Mouse (Mus musculus) intestine, embryonic 14.5 days (tissue): ENCODE measurements around the gene Top2a. TPM values are rescaled to one million over a fixed set of nuclear protein-coding genes. Genes with fewer than 3 reads are reported as not detected.

Source experiments
- ATAC-seq: fragments of 200-750 bp; cut with Nextera tagmentation; replicated peaks from 2 replicates; pipeline ENCODE4 v1.8.0; 2017; ENCODE audit warnings: low read depth, moderate number of reproducible peaks, moderate TSS enrichment, moderate library complexity; ENCODE audit not compliant: low FRiP score, low TSS enrichment
- DNase-seq: peaks from one replicate; pipeline ENCODE4 v3.0.0-alpha.2; 2018; ENCODE audit warnings: low spot score
- H3K27ac ChIP-seq: fragments of 300-500 bp; sonication (generic); 2 replicates; pipeline ENCODE4 v1.5.1; 2014; ENCODE audit warnings: low read depth, mild to moderate bottlenecking, control low read depth
- H3K27me3 ChIP-seq: fragments of 300-500 bp; sonication (generic); replicated peaks from 2 replicates; pipeline ENCODE4 v1.6.1; 2014; ENCODE audit warnings: low read length, control low read depth; ENCODE audit not compliant: control insufficient read depth, insufficient read depth
- H3K36me3 ChIP-seq: fragments of 300-500 bp; sonication (generic); 2 replicates; pipeline ENCODE4 v1.6.1; 2014; ENCODE audit warnings: low read length, control low read depth; ENCODE audit not compliant: control insufficient read depth, insufficient read depth
- H3K4me1 ChIP-seq: fragments of 300-500 bp; sonication (generic); replicated peaks from 2 replicates; pipeline ENCODE4 v1.6.1; 2014; ENCODE audit warnings: low read length, control low read depth, mixed read lengths; ENCODE audit not compliant: control insufficient read depth, insufficient read depth
- H3K4me2 ChIP-seq: fragments of 300-500 bp; sonication (generic); 2 replicates; pipeline ENCODE4 v1.6.1; 2014; ENCODE audit warnings: low read length
- H3K4me3 ChIP-seq: fragments of 300-500 bp; sonication (generic); 2 replicates; pipeline ENCODE4 v1.5.1; 2014; ENCODE audit warnings: low read depth, low read length, control low read depth, mixed read lengths
- H3K9ac ChIP-seq: fragments of 300-500 bp; sonication (generic); 2 replicates; pipeline ENCODE4 v1.6.1; 2014; ENCODE audit warnings: mild to moderate bottlenecking, low read length
- H3K9me3 ChIP-seq: fragments of 300-500 bp; sonication (generic); 2 replicates; pipeline ENCODE4 v1.6.1; 2016; ENCODE audit warnings: low read length, control low read depth; ENCODE audit not compliant: control insufficient read depth
- WGBS: fragments of 180-500 bp; shearing (Covaris S2); extraction: QIAGEN DNeasy Blood & Tissue Kit; methylation state at CpG from one replicate; pipeline ENCODE4 v1.1.7; 2014; 5-methylcytosine and 5-hydroxymethylcytosine counted together
- polyA plus RNA-seq: library from polyadenylated mRNA; unstranded; fragments of >200 nt; fragmentation: Nextera tagmentation; extraction: Ambion mirVana; gene quantifications from 2 replicates; pipeline ENCODE4 v1.2.1, GENCODE M21; 2014

Gene Top2a
- 248 and 272 TPM in 2 replicates for polyA plus RNA-seq

GRCm38 (mm10) chr11:99023500-99024467, at the start of gene Top2a:
Gene Top2a (minus strand): TSS chr11:99024189.
- H3K9me3 ChIP-seq, result no peaks in the 10 kb centered on the region
- no peaks in the 10 kb centered on the region for H3K27me3 ChIP-seq
- peaks cover 36% of the 10 kb centered on the region for H3K36me3 ChIP-seq
- peak within 1 kb of the TSS; percentile 51; the same call in 1 of the 2 replicates for H3K27ac ChIP-seq
- DNase-seq, result peak; percentile 100
- under 1% methylated on average over 54 of the region's 54 CpGs for WGBS
- ATAC-seq, result peak; percentile 94
- H3K4me1 ChIP-seq, result peaks cover 13% of the 10 kb centered on the region
- peak within 1 kb of the TSS; percentile 72 for H3K4me2 ChIP-seq
- H3K9ac ChIP-seq, result peak within 1 kb of the TSS; percentile 83
- H3K4me3 ChIP-seq, result peak within 1 kb of the TSS; percentile 70

GRCm38 (mm10) chr11:99073781-99074180, 49.8 kb upstream of the Top2a start:
- H3K9me3 ChIP-seq, result no peaks in the 10 kb centered on the region
- no peak for DNase-seq
- no peak overlapping the region for H3K27ac ChIP-seq
- no peak overlapping the region for H3K9ac ChIP-seq
- no peak overlapping the region for H3K4me2 ChIP-seq
- no peaks in the 10 kb centered on the region for H3K36me3 ChIP-seq
- no peak for ATAC-seq
- H3K27me3 ChIP-seq, result no peaks in the 10 kb centered on the region
- H3K4me1 ChIP-seq, result peaks cover 28% of the 10 kb centered on the region
- WGBS, result 70% methylated on average over 5 of the region's 5 CpGs
- no peak overlapping the region for H3K4me3 ChIP-seq

- Histone ChIP-seq H3K9ac (no peak overlapping the region; the same call in 1 of the 2 replicates), H3K4me3 (no peak overlapping the region), H3K4me2 (no peak overlapping the region), H3K27me3 (no peaks in the 10 kb centered on the region), H3K27ac (peak overlapping the region; percentile 6; the same call in 1 of the 2 replicates), H3K9me3 (no peaks in the 10 kb centered on the region), H3K36me3 (no peaks in the 10 kb centered on the region), H3K4me1 (peaks cover 22% of the 10 kb centered on the region)
- DNase-seq, result no peak
- WGBS, result 10% methylated on average over 6 of the region's 6 CpGs
- peak; percentile 37; the same call in 1 of the 2 replicates for ATAC-seq
These were observed 47.9 kb upstream of the Top2a start for GRCm38 (mm10) chr11:99071866-99072265.

GRCm38 (mm10) chr11:99068455-99068854, 44.5 kb upstream of the Top2a start:
- Histone ChIP-seq H3K36me3 (no peaks in the 10 kb centered on the region), H3K4me1 (peaks cover 18% of the 10 kb centered on the region), H3K27me3 (no peaks in the 10 kb centered on the region), H3K4me2 (no peak overlapping the region), H3K27ac (no peak overlapping the region), H3K9me3 (no peaks in the 10 kb centered on the region), H3K9ac (no peak overlapping the region), H3K4me3 (no peak overlapping the region)
- DNase-seq (no peak), ATAC-seq (no peak)
- 88% methylated on average over 5 of the region's 5 CpGs for WGBS

GRCm38 (mm10) chr11:99067591-99067990, 43.6 kb upstream of the Top2a start:
- Histone ChIP-seq H3K4me3 (no peak overlapping the region), H3K36me3 (no peaks in the 10 kb centered on the region), H3K9ac (no peak overlapping the region), H3K4me2 (no peak overlapping the region), H3K27me3 (no peaks in the 10 kb centered on the region), H3K27ac (no peak overlapping the region), H3K4me1 (peaks cover 24% of the 10 kb centered on the region), H3K9me3 (no peaks in the 10 kb centered on the region)
- DNase-seq (no peak), ATAC-seq (no peak)
- WGBS, result 87% methylated on average over 8 of the region's 8 CpGs

- DNase-seq (peak; percentile 72), ATAC-seq (peak; percentile 28)
- Histone ChIP-seq H3K27ac (peak overlapping the region; percentile 34; the same call in 1 of the 2 replicates), H3K36me3 (no peaks in the 10 kb centered on the region), H3K27me3 (no peaks in the 10 kb centered on the region), H3K4me2 (no peak overlapping the region), H3K9ac (no peak overlapping the region), H3K4me1 (peaks cover 10% of the 10 kb centered on the region), H3K9me3 (no peaks in the 10 kb centered on the region), H3K4me3 (no peak overlapping the region)
- WGBS, result 19% methylated on average over 2 of the region's 2 CpGs
These were observed 42.0 kb upstream of the Top2a start for GRCm38 (mm10) chr11:99065979-99066378.

- H3K27ac ChIP-seq, result no peak overlapping the region
- WGBS, result 69% methylated on average over 3 of the region's 3 CpGs
These were observed 41.4 kb upstream of the Top2a start for GRCm38 (mm10) chr11:99065353-99065752.

GRCm38 (mm10) chr11:99063406-99064131, 39.6 kb upstream of the Top2a start:
- Histone ChIP-seq H3K27ac (no peak overlapping the region), H3K4me1 (peaks cover 10% of the 10 kb centered on the region; the same call in 1 of the 2 replicates), H3K4me2 (no peak overlapping the region), H3K9ac (no peak overlapping the region), H3K9me3 (no peaks in the 10 kb centered on the region), H3K36me3 (no peaks in the 10 kb centered on the region), H3K27me3 (no peaks in the 10 kb centered on the region), H3K4me3 (no peak overlapping the region)
- WGBS, result 37% methylated on average over 8 of the region's 8 CpGs
- DNase-seq (peak; percentile 56), ATAC-seq (no peak)

More at GRCm38 (mm10) chr11:99065353-99065752, 41.4 kb upstream of the Top2a start:
- no peak overlapping the region for H3K9ac ChIP-seq
- H3K27me3 ChIP-seq, result no peaks in the 10 kb centered on the region
- H3K4me1 ChIP-seq, result peaks cover 10% of the 10 kb centered on the region; the same call in 1 of the 2 replicates
- H3K9me3 ChIP-seq, result no peaks in the 10 kb centered on the region
- no peak overlapping the region for H3K4me3 ChIP-seq
- no peaks in the 10 kb centered on the region for H3K36me3 ChIP-seq
- no peak for ATAC-seq
- no peak overlapping the region for H3K4me2 ChIP-seq
- DNase-seq, result no peak
